Comparison of ENCODE assay signal across 13 mouse cellular contexts in genomic region chr2:78548683-78549467, GRCm38 (mm10).
DNase-seq lines count a peak whose midpoint lies in the region; TF ChIP-seq lines count a peak whose summit lies in the region.
"Had no signal": no experiment of that assay in that cellular context is flagged by ENCODE, and none has a peak within 500 bp of the region (broad histone marks: within the 10 kb centered on the region; RNA-seq: fewer than 3 reads in every experiment).

No protein-coding gene starts in this region.

- peak; percentile 23 to 30 for DNase-seq in cerebellum, adult 18-20 months
- no peak for DNase-seq in cerebellum, postnatal 4 days (ENCODE audit: low spot score in 2 of 2)
- peak; percentile 71 for DNase-seq in 3T3-L1 (ENCODE audit: low read depth, low spot score)
- DNase-seq in brain, embryonic 14.5 days (ENCODE audit: low read depth) = peak; percentile 52
- peak; percentile 91 for DNase-seq in fibroblast of lung, adult 2 months (ENCODE audit: low read depth)
- DNase-seq in left cerebral cortex, adult 11 months (ENCODE audit: low spot score) = no peak
- DNase-seq in heart, postnatal 36 days = no peak
- DNase-seq: adrenal gland, adult 8-10 months; kidney, postnatal 4 days; lung, adult 18-20 months; lung, postnatal 14 days; right cerebral cortex, adult 18-20 months; thymus, postnatal 25 days had no signal

- intact Hi-C loops in heart, postnatal 36 days (cut with DNase I) = no loop called here

- TF ChIP-seq CTCF in brain, embryonic 14.5 days (IDR thresholded peaks at IDR 0.05; ENCODE audit: borderline replicate concordance, extremely low read depth, insufficient read depth, insufficient read length) = no peak

- TF ChIP-seq POLR2A in brain, embryonic 14.5 days (IDR thresholded peaks at IDR 0.05; ENCODE audit: borderline replicate concordance, extremely low read depth, insufficient read depth, insufficient read length, poor library complexity, severe bottlenecking) = no peak

Comparison
In these comparisons a context has a peak if more than half of its experiments do, and no peak if none do; other contexts are left out.
1. DNase-seq: peak in cerebellum, adult 18-20 months (2 of 2), 3T3-L1 (single experiment), brain, embryonic 14.5 days (single experiment) and fibroblast of lung, adult 2 months (single experiment); none in cerebellum, postnatal 4 days (0 of 2), left cerebral cortex, adult 11 months (single experiment) and heart, postnatal 36 days (0 of 2).